Mouse (Mus musculus) retina, embryonic 14.5 days (tissue): ENCODE results near the gene Rxfp2.

ENCODE experiments used
- DNase-seq: peaks from one replicate; pipeline ENCODE4 v3.0.0-alpha.2; 2015; ENCODE audit warnings: low spot score

Gene Rxfp2

DNA sequence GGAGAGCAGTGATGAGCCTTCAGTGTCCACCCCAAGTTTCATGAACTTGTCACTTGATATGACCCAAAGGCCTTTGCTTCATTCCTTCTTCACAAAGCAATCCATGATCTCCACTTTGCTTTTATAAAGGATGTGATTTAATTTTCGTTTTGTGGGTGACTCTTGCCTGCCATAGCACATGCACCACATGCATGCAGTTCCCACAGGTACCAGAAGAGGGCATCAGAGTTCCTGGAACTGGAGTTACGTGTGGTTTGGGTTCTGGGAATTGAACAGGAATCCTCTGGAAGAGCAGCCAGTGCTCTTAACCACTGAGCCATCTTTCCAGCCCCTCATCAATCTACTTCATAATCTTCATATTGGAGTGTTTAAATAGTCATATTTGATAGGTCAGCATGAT lies 26.1 kb downstream of the Rxfp2 start:
- DNase-seq, result no peak

DNA sequence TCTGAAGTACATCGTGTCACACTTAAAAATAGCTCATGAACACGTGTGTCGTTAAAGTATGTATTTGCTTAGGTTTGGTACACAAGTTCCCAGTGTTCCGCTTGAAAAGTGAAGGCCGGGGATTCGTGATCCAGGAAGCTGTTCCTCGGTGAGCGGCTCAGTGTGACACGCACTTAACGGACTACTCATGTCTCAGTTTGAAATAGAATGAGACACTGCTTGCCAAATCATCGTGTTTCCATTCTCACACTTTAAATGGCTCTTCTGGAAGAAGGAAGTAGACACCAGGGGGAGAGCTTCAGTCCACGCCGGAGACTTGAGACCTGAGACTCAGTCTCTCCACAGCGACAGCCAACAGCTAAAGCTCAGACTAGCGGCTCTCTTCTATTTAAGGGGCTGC lies 28.0 kb downstream of the Rxfp2 start:
- DNase-seq, result no peak

DNA sequence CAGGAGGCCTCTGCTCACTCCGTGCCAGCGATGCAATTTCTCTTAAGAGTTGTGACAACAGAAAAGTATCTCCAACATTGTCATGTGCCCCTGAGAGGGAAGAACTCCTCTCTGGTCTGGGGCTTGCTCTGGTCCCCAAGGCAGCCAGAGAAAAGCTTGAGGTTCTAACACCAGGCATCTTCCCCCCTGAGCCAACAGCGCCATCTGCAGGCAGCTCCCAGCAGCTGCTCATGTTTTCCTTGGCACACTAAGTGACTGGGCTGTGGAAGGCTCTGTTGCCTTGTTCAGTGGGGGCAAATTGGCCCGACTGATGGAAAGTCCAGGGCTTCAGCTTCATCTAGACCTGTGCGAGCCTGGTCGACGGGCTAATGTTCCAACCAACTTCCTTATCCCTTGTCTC lies 31.5 kb downstream of the Rxfp2 start:
- peak; percentile 41 for DNase-seq

DNA sequence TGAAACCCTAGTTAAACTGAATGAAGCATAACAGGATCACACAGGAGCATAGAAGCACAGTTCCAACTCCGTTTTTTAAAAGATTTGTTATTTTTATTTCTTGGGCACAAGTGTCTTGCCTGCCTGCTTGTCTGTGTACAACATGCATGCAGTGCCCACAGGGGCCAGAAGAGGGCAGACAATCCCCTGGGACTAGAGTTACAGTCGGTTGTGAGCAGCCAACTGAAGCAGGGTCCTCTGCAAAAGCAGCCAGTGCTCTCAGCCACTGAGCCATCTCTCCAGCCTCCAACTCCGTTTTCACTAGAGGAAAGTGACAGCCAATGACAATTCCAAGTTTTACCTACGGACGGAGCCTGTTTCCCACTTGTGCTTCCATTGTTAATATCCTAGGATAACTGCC lies 33.4 kb downstream of the Rxfp2 start:
- peak; percentile 65 for DNase-seq

DNA sequence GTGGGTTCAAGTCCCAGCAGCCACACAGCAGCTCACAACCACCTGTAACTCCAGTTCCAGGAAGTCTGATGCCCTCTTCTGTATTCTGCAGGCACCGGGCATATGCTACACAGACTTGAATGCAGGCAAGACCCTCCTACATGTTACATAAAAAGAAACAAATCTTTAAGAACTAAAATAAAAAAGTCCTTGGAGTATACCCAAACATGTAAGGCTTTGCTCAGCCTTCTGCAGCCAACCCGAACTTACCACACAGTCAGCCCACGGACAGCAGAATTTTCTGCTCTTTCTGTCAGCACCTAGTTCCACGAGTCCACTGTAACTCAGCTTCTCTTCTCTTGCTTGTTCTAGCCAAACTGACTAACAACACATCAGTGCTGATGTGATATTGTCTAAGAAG lies 34.8 kb downstream of the Rxfp2 start:
- DNase-seq, result no peak

DNA sequence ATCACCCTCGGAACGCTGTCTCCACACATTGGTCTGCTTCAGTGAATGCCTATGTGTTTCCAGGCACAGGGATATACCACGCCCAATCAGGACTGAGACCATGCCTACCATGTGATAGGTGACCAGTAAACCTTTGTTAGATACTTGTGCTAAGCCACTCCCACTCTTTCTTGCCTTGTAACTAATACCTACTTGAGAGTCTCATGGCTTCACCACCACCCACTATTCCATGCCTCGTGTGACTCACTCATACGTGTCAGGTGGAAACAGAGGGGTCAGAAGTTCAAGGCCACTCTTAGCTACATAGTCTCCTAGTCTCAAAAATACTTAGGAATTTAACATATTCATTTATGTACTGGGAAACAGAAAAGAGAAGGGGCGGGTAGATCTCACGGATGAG lies 35.5 kb downstream of the Rxfp2 start:
- no peak for DNase-seq

DNA sequence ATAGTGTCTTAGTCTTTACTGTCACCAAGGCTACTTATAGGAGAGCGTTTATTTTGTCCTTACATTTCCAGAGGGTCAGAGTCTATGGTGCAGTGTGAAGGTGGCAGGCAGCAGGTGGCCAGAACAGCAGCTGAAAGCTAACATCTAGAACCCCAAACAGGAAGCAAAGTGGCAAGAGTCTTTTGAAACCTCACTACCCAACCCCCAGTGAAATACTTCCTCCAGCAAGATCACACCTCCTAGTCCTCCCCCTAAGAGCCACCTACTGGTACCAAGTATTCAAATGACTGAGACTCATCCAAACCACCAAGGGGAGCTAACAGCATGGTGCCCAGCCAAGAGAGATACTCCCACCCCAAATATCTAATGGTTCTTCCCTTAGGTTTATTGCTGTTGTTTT lies 36.8 kb downstream of the Rxfp2 start:
- DNase-seq, result no peak

DNA sequence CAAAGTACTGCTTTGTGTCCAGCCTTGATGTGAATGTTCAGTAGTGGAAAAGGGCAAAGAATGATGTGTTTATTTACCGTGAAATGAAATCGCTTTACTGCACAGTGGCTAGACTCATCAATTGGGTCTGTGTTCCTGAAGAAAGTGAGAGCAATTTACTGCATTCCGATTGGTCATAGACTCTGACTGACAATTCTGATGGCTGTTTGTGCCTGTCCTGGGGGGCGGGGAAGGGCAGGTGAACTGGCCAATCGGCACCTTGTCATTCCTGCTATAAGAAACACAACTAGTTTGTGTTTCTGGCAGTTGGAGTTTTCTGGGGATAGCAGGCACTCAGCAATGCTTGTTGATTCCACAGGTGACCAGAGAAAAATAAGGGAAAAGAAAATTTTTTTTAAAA lies 37.6 kb downstream of the Rxfp2 start:
- no peak for DNase-seq

DNA sequence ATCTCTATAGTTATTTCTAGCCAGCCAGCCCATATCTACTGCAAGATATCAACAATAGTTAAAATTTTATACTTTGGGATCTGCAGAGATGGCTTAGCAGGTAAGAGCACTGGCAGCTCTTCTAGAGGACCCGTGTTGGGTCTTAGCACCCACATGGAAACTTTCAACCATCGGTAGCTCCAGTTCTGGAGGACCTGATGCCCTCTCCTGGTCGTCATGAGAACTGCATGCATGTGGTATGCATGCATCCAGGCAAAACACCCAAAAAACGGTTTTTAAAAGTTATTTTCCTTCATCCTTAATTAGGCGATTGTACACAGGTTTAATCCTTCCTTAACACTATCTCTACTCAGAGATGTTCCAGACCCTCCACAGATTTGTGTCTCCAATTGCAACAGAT lies 40.4 kb downstream of the Rxfp2 start:
- no peak for DNase-seq

DNA sequence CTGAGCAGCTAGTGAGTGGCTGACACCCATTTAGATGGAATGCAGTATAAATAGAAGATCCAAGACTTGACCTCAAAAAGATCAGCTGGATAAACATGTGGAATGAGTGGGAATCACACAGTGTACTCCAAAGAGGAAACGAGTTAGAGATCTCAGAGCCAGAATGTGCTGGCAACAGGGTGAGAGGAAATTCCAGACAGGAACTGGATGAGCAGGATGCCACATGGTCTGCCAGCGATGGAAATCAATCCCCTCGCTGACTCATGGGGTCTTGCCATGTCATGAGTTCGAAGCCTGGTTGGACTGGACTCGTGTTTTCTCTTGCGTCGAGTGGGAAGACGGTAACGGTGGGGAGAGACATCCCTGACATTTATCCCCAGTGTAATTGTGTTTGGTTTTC lies 41.0 kb downstream of the Rxfp2 start:
- DNase-seq, result no peak

DNA sequence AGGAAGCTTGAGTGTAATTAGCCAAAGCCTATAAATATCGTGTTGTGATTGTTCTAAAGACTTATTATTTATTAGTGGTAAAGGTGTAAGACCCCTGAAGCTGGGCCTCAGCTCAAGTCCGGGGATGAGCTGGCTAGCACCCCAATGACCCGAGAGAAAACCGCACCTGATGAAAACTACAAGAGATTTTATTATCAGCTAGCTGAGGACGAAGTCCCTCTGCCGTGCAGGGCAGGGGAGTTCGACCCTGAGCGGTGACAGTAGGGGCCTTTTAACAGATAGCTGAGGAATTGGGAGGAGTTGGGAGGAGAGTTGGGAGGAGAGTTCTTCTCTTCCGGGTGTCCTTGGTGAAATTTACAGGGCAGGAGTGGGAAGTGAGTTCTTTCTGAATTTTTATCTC lies 42.6 kb downstream of the Rxfp2 start:
- DNase-seq, result no peak

DNA sequence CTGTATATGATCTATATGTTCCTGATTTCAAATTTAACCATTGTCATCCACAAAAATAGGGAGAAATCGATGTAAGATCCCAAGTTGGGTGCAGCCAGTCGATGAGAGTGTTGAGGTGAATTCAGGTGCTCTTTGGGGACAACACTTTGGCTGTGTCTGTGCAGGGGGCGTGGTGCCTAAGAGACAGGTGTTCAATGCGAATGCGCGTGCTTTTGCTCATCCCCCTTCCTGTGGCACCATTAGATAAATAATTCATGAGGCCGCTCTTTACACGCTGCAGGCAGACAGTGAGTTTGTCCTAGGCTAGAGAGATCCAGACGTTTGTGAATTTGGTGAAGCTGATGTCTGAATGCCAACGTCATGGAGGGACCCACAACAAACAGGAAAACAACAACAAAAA lies 45.8 kb downstream of the Rxfp2 start:
- DNase-seq, result no peak

DNA sequence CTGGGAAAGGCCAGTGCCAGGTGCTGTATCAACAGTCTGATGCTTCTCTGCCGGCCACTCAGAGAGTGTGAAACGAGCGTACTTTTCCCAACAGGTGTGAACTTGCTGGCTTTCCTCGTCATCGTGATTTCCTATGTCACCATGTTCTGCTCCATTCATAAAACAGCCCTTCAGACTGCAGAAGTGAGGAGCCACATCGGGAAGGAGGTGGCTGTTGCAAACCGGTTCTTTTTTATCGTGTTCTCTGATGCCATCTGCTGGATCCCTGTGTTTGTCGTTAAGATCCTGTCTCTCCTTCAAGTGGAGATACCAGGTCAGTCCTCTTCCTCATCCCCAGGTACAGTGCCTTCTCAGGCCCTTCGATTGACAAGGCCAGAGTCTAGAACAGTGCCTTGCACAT lies 51.6 kb downstream of the Rxfp2 start:
- DNase-seq, result peak; percentile 55

DNA sequence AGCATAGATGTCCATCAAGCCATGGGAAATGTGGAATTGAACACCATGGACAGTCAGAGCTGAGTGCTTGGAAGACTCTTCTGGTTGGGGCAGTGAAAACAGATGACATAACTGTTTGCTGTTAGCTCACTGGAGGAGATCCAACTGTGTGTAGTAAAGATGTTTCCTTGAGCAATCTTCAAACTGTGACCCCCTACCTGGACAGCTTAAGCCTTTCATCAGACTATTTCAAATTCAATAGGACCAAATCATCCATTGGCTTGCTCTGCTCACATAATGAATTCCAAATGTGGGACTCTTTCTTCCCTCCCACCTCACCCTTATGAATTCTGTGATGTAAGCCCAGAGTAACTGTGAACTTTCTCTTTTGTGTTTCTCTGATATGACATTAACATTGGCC lies 53.3 kb downstream of the Rxfp2 start:
- no peak for DNase-seq

DNA sequence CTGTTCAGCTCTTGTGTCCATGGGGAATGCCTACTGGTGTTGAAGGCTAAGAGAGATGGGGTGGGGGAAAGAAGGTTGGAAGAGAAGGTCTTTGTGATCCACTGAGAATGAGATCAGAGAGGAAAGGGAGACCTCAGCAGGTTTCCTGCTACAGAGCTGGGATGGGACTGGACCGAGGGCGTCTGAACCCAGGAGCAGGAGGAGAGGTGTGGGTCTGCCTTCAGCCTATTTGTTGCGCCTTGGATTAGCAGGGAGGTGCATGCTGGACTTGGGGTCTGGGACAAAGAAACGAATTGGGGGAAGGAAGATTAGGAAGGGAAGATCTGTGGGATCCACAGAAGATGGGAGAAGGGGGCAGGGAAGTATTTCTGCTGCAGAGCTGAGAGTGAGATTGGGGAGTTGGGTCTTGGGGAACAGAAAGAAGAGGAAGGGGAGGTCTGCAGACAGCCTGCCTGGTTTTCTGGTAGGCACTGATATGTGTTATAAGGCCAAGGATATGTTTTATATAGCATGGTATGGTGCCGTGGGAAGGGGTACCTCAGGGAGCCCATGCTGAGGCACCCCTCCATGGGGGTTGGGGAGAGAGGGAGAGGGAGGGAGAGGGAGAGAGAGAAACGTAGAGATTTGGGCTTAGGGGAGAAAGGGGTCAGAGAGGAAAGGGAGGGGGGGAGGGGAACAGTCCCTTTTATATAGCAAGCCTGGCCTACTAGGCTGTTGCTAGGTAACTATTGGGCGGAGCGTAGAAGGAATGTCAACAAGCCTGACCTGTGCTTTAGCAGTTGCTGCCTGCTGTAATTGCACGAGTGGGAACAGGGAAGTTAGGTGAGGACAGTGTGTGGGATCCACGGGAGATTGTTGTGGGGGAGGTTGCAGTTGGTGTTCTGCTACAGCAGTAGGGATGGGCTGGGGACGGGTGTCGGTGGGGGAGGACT lies 61.7 kb downstream of the Rxfp2 start:
- peak; percentile 48 for DNase-seq

DNA sequence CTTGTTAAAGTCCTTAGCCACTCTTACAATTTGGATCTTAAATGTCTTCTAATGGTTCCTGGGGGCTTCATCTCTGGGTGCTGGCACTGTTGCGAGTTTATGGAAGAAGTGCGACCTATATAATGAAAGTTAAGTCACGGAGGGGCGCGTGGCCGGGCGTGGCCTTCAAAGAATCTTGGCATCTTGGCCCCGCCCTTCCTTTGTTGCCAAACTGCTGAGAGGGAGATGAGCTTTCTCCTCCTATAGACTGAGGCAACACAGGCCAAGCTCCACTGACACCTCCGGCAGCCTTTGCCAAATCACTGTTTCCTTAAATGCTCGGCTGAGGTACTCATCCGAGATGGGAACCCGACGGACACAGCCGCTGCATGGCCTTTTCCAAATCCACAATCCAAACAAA lies 64.2 kb downstream of the Rxfp2 start:
- DNase-seq, result no peak

DNA sequence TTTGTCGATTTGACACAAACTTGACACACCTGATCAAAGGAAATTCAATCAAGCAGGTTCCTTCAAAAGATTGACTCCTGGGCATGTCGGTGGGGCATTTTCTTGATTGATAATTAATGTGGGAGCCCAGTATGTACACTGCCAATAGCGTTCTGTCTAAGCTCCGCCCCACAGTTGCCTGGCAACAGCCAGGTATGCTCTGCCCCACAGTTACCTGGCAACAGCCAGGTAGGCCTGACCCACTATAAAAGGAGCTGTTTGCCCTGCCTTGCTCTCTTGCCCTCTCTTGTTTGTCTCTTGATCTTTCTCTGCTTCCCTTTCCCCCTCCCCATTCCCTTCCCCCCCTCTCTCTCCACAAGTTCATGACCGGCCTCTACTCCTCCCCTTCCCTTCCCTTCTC lies 64.7 kb downstream of the Rxfp2 start:
- no peak for DNase-seq

DNA sequence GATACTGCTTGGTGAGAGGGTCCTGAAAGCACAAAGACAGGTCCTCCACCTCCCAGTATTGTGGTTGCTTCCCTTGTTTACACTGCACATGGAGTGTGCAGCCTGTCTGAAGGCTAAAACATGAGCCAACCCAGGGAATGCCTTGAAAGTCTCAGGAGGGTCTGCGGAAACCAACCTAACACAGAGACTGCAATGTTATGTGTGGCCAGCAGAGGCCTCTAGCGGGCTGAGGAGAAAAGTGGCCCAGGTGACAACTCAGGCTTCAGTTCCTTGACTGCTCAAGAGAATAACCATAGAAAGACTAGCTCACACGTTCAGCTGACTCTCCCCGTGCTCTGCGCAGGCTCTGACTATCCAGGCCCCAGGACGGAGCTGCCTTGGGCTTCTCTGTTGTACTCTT lies 79.1 kb downstream of the Rxfp2 start:
- peak; percentile 78 for DNase-seq

DNA sequence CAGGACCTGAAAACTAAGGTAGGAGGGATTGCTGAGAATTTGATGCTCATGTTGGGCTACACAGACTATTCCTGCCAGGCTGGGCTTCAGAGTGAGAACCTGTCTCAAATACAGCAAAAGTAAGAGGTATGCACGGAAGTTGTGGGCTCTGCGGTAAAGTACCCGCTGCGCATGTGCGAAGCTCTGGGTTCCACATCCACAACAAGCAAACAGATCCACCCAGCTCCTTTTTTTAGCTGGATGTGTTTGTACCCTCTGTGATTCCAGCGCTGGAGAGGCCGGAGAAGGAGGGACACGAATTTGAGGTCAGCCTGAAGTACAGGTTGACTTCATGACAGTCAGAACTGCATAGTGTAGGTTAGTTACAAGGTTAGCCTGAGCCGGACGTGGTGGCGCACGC lies 80.3 kb downstream of the Rxfp2 start:
- DNase-seq, result no peak

DNA sequence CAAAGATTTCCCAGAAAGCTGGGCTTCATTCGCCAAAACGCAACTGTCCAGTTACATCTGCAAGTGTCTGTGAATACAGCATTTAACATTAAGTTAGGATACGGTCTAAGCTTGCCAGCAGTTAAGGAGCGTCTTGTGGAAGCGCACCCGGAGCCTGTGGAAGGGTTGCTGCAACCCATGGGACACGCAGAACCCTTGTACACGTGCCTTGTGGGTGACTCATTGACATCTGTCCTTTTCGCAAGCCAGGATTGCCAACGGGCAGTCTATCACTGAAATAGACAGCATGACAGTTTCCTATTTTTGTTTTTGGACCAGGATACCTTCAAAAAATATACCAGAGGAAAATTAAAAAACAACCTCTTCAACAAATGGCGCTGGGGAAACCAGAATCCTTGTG lies 83.3 kb downstream of the Rxfp2 start:
- DNase-seq, result no peak

DNA sequence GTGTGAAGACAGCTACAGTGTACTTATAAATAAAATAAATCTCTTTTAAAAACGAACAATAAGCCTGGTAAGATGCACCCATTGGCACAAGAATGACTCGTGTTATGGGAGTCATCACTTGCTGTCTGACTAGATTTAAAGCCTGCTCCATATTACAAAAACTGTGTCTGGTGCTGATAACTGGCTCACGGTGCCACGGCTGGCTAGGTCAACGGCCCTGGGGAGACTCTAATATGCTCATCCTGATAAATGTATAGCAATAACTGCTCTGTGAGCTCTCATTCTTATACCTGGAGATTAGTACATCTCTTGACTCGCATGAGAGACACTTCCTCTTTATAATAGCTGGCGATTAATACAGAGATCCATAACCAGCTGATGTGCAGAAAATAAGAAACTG lies 87.9 kb downstream of the Rxfp2 start:
- DNase-seq, result no peak

DNA sequence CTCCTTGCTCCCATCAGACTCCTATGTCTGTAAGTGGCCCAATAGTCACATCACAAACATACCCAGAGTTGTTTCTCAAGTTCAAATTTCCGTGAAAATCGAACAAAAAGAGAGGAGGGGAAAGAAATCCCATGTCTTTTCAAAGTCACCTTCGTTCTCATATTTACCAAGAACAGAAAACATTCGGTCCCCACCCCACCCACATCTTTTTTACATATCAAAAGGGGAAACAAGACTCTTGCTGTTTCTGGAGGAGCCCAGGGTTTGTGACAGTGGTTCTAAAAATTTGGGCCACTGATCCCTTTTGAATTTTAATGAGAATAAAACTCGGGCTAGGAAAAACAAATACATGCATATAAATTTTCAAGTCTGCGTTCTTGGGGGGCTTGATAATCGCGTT lies 92.8 kb downstream of the Rxfp2 start:
- no peak for DNase-seq

DNA sequence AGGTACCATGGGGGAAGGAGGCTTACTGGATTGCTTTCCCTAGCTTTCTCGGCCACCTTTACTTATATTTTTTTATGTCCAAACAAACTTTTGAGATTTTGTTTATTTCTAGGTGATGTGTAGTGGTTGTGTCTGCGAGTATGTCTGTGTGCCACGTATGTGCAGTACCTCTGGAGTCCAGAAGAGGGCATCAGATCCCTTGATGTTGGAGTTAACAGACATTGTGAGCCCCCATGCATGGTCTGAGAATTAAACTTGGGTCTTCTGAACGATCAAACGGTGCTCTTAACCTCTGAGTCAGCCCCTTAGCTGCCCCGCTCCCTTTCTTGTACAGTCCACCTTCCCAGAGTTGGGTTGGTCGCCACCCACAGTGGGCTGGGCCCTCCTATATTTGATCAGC lies 95.5 kb downstream of the Rxfp2 start:
- peak; percentile 13 for DNase-seq

DNA sequence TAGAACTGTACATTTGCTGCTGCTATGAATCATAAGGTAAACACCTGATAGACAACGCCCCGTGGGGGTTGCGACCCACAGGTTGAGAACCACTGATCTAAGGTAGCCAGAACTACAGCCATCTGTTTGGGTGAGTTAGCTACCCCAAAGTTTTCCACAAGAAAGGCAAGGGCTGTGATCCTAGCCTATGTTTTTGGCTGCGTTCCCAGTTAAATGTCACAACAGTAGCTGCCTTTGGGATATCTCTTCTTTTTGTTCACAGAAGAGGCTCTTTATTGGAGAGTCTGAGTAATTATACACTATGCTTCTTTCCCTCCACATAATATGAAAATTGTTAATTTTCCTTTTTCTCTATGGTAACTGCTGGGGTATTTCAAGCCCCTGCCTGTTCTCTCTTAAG lies 96.3 kb downstream of the Rxfp2 start:
- no peak for DNase-seq
